Mouse (Mus musculus): ENCODE measurements at regions not wholly inside any gene's neighbourhood (a gene's known extent, or its start where the extent isn't known, plus 50 kb on each side); places are given as distances from the start of the nearest gene placed in this dataset.
"Not testable (repeated sequence)": the region's sequence is repeated elsewhere in the genome, so short reads cannot be mapped to it uniquely, and the experiment has no call there.

DNA sequence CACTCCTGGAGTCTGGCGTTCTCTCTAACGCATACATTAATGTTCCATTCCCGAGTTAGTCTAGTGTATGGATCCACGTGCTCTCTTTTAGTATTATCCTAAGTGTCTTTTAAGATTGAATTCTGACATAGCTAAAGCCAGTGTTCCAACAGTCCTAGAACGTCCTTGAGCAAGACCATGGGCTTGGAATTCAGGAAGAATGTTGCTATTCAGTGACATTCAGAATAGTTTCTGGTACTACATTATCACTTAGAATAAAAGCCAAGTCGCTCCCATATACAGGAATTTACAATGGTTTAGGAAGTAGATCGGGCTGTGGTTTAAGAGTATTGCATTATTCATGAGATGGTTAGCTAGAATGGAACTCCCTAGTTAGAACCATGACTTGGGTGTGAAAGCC, 277.6 kb upstream of the Klf6 start:
- not testable (repeated sequence) for H3K4me1 ChIP-seq (replicated peaks); H3K27ac ChIP-seq; H3K4me2 ChIP-seq; H3K27me3 ChIP-seq; H3K9me3 ChIP-seq; H3K4me3 ChIP-seq (replicated peaks); H3K9ac ChIP-seq (replicated peaks); H3K36me3 ChIP-seq; ATAC-seq (ENCODE audit: insufficient number of reproducible peaks, insufficient read depth, low FRiP score, low TSS enrichment, low read depth)
- 90% methylated on average over 7 of the region's 7 CpGs for WGBS

DNA sequence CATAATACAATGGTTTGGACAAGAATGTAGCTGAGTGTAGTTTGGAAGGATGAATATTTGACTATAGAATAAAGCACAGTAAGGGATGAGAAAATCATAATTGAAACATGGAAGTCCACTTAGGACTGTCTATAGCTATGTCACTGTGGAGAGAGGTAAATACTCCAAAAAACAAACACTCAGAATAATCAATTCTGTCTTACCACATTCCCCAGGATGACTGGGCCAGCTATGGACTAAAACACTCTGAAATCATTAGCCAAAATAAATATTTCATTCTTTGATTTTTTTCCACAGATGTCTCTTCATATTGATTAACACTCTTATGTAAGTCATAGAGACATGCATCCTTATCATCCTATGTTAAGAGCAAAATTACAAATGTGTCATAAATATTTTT, 274.1 kb upstream of the Klf6 start:
- no peaks in the 10 kb centered on the region for H3K9me3 ChIP-seq
- ATAC-seq (ENCODE audit: insufficient number of reproducible peaks, insufficient read depth, low FRiP score, low TSS enrichment, low read depth) = no peak
- no peaks in the 10 kb centered on the region for H3K4me1 ChIP-seq (replicated peaks)
- H3K4me3 ChIP-seq (replicated peaks) = no peak overlapping the region
- H3K9ac ChIP-seq (replicated peaks) = no peak overlapping the region
- no peak overlapping the region for H3K4me2 ChIP-seq
- no peaks in the 10 kb centered on the region for H3K27me3 ChIP-seq
- H3K36me3 ChIP-seq = no peaks in the 10 kb centered on the region
- H3K27ac ChIP-seq = no peak overlapping the region

DNA sequence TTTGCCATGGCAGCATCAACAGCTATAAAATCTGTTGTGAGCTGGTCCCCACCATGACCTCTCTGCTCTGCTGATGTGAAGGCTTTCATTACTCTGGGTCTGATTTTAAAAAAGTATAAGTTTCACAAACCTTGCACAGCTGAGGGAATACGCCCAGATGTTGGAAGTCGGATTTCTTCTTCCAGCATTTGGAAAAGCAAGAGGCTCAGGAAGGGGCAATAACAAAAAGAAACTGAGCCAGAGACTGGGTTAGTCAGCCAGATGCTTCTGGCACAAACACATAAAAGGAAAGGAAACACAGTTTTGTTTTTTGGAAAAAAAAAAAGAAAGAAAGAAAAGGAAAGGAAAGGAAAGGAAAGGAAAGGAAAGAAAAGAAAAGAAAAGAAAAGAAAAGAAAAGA, 270.0 kb upstream of the Klf6 start:
- no peak for ATAC-seq (ENCODE audit: insufficient number of reproducible peaks, insufficient read depth, low FRiP score, low TSS enrichment, low read depth)
- 65% methylated on average over 2 of the region's 2 CpGs for WGBS

DNA sequence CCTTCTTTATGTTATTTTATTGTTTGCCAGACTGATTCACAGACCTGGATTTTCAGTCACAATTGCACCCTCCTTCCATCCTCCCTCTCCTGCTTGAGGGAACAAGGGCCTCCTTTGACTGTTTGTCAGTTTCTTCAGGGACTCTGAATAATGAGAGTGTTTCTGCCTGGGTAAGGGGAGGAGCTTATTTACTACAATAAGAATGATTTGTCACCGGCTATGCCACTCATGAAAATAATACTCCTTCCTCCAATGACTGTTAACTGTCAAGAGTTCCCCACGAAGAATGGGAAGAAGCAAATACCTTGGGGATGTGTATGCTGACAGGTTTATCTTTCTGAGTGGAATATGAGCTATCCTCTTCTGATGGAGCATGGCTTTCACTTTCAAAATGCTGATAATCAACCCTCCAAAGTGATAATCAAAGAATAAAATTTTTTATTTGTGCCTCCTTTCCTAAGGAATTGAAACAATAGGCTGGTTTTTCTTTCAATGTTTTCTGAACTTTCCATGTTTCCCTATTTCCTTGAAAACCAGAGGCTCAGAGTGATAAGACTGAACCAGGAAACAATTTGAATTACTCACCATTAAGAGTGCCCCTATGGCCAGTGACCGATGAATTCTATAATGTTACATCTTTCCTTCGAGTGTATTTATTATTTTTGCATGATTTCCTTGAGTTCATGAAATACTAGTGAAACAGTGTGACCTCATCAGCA, 269.3 kb upstream of the Klf6 start:
- H3K36me3 ChIP-seq = no peaks in the 10 kb centered on the region
- 75% methylated on average over 4 of the region's 4 CpGs for WGBS
- no peak overlapping the region for H3K9ac ChIP-seq (replicated peaks)
- H3K4me1 ChIP-seq (replicated peaks) = no peaks in the 10 kb centered on the region
- H3K27ac ChIP-seq = no peak overlapping the region
- no peaks in the 10 kb centered on the region for H3K9me3 ChIP-seq
- H3K27me3 ChIP-seq = no peaks in the 10 kb centered on the region
- H3K4me3 ChIP-seq (replicated peaks) = no peak overlapping the region
- no peak overlapping the region for H3K4me2 ChIP-seq
- no peak for ATAC-seq (ENCODE audit: insufficient number of reproducible peaks, insufficient read depth, low FRiP score, low TSS enrichment, low read depth)

More for the DNA sequence above, 270.0 kb upstream of the Klf6 start:
- Histone ChIP-seq H3K27ac (no peak overlapping the region), H3K27me3 (no peaks in the 10 kb centered on the region), H3K4me3 (replicated peaks) (no peak overlapping the region), H3K4me2 (no peak overlapping the region), H3K9me3 (no peaks in the 10 kb centered on the region), H3K9ac (replicated peaks) (no peak overlapping the region), H3K4me1 (replicated peaks) (no peaks in the 10 kb centered on the region), H3K36me3 (no peaks in the 10 kb centered on the region)

DNA sequence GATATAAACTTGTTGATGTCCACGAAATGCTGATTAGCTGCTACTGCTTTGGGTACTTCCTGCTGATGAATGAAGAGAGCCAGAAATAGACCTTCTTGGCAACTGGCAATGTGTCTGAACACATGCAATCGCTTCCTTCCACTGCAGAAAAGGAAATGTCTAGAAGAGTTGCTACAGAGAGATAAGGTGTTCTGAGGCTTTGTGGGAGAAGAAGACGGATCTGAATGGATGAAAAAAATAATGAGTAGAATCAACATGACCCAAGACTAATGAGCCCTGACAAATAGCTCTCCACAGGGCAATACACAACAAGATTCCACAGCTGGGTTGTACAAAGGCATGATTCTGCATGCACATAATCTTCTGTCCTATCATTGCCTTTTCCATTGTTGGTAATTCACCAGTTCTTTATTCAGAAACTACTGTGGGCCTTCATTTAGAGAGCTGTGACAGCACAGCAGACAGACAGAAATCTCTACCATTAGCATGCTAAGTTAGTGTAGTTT, 268.7 kb upstream of the Klf6 start:
- Histone ChIP-seq H3K9me3 (no peaks in the 10 kb centered on the region), H3K4me1 (replicated peaks) (no peaks in the 10 kb centered on the region), H3K36me3 (no peaks in the 10 kb centered on the region), H3K4me2 (no peak overlapping the region), H3K4me3 (replicated peaks) (no peak overlapping the region), H3K27ac (no peak overlapping the region), H3K27me3 (no peaks in the 10 kb centered on the region), H3K9ac (replicated peaks) (no peak overlapping the region)
- WGBS = 81% methylated on average over 3 of the region's 3 CpGs
- ATAC-seq (ENCODE audit: insufficient number of reproducible peaks, insufficient read depth, low FRiP score, low TSS enrichment, low read depth) = no peak

DNA sequence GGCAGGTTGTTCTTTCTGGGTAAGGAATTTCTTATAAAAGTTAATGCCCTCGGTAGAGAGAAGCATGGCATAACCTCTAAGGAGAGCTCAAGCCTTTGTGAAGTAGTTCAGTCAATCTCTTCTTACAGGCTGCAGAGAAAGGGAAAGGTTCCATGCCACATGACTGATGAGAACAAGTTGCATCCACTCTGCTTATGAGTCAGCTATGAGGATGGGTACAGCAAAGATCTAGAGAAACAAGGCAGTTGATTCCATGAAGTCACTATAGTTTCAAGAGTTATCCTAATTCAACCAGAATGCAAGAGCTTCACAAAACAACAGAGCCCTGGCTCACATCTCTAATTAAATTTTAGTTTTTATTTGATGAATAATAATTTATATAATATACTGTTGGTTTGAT, 259.6 kb upstream of the Klf6 start:
- WGBS = 81% methylated on average over 1 of the region's 1 CpGs
- H3K9me3 ChIP-seq = no peaks in the 10 kb centered on the region
- H3K27ac ChIP-seq = no peak overlapping the region
- no peak overlapping the region for H3K4me2 ChIP-seq
- H3K36me3 ChIP-seq = no peaks in the 10 kb centered on the region
- H3K27me3 ChIP-seq = no peaks in the 10 kb centered on the region
- ATAC-seq (ENCODE audit: insufficient number of reproducible peaks, insufficient read depth, low FRiP score, low TSS enrichment, low read depth) = no peak
- H3K4me1 ChIP-seq (replicated peaks) = no peaks in the 10 kb centered on the region
- H3K4me3 ChIP-seq (replicated peaks) = no peak overlapping the region
- H3K9ac ChIP-seq (replicated peaks) = no peak overlapping the region

DNA sequence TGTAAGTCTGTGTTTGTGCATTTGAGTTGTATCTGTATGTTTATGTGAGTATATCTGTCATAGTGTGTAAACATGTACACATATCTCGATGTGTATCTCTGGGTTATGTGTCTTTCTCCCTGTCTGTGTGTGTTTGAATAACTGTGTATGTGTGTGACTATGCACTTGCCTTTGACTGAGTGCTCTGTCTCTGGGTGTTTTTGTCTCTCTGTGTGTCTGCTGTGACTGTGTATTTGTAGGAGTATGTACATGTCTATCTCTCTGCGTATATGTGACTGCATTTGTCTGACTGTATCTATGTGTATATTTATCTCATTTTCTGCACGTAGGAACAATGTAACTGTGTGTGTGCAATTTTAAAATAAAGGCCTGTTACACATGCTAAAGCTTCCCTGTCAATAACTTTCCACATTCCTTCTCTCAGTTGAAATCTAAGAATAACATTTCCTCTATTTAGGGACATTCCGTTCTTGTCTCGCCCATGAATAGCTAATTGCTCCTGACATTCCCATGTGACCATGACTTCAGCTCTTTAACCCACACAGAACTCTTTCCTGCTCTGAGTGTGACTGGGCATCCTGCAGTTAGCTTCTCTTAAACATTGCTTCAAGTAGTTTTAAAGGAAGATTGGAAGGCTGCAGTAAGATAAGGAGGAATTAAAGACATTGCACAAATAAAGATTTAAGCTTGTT, 257.2 kb upstream of the Klf6 start:
- Histone ChIP-seq H3K4me2 (no peak overlapping the region), H3K27me3 (no peaks in the 10 kb centered on the region), H3K27ac (no peak overlapping the region), H3K4me3 (replicated peaks) (no peak overlapping the region), H3K9me3 (no peaks in the 10 kb centered on the region), H3K4me1 (replicated peaks) (no peaks in the 10 kb centered on the region), H3K9ac (replicated peaks) (no peak overlapping the region), H3K36me3 (no peaks in the 10 kb centered on the region)
- WGBS = 67% methylated on average over 5 of the region's 5 CpGs
- no peak for ATAC-seq (ENCODE audit: insufficient number of reproducible peaks, insufficient read depth, low FRiP score, low TSS enrichment, low read depth)

DNA sequence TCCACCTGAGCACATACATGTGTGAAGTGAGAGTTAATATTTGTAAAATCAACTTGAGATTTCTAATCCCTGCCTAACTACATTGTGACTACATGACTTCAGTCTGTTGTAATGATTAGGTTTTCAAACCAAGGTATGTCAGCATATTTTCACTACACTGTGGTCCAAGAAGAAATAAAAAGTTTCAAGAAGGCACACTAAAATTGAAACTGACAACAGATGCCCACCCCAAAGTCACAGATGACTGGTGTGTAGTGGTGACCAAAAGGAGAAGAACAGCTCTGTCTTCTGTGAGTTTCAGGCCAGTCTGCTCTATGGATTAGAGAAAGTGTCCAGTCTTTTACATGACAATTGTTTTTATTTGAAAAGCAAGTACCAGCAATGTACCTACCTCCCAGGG, 255.9 kb upstream of the Klf6 start:
- ATAC-seq (ENCODE audit: insufficient number of reproducible peaks, insufficient read depth, low FRiP score, low TSS enrichment, low read depth) = no peak
- Histone ChIP-seq H3K27me3 (no peaks in the 10 kb centered on the region), H3K4me1 (replicated peaks) (no peaks in the 10 kb centered on the region), H3K36me3 (no peaks in the 10 kb centered on the region), H3K27ac (no peak overlapping the region), H3K9me3 (no peaks in the 10 kb centered on the region), H3K4me3 (replicated peaks) (no peak overlapping the region), H3K4me2 (no peak overlapping the region), H3K9ac (replicated peaks) (no peak overlapping the region)

DNA sequence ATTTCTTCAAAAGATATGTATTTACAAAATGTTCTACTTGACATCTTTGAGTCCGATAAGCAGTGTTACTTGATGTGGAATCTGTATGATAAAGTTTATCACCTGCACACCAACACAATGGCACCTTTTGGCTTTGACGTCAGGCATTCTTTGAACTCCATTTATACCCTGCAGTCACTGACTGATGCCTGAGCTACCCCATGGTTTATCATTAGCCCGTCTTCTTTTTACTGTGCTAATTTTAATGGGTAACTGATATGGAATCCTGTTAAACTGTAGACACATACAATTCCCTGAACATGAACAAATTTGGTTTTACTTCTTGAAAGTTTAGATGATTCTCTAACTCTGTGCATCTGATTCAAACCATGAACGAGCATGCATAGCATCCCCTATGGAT, 253.8 kb upstream of the Klf6 start:
- 84% methylated on average over 4 of the region's 4 CpGs for WGBS
- no peak for ATAC-seq (ENCODE audit: insufficient number of reproducible peaks, insufficient read depth, low FRiP score, low TSS enrichment, low read depth)
- no peaks in the 10 kb centered on the region for H3K9me3 ChIP-seq

DNA sequence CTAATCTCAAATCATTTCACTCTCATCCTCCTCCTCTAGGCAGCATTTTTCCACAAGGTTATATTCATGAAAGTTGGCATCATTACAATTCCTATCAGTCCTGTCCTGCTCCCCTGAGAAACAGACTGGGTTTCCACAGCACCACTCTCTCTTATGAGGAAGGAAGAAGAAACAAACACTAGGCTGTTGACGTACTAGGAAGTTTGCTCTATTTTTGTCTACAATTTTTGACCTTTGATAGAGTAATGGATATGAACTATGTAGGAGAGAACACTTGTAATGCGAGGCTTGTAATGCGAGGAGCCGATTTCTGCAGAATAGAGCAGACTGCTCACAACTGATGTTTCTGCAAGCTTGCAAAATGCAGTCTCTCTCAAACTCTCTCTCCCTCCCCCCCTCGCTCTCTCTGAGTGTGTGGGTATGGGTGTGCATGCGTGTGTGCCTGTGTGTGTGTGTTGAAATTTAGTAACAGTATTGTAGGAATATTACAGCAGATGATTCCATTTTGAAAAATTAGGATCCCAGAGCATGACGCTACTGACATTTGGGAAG, 247.0 kb upstream of the Klf6 start:
- Histone ChIP-seq H3K27me3 (no peaks in the 10 kb centered on the region), H3K4me1 (replicated peaks) (no peaks in the 10 kb centered on the region), H3K9ac (replicated peaks) (no peak overlapping the region), H3K9me3 (no peaks in the 10 kb centered on the region), H3K4me3 (replicated peaks) (no peak overlapping the region), H3K27ac (no peak overlapping the region), H3K4me2 (no peak overlapping the region), H3K36me3 (no peaks in the 10 kb centered on the region)
- 80% methylated on average over 7 of the region's 7 CpGs for WGBS
- ATAC-seq (ENCODE audit: insufficient number of reproducible peaks, insufficient read depth, low FRiP score, low TSS enrichment, low read depth) = no peak

More for the DNA sequence above, 253.8 kb upstream of the Klf6 start:
- H3K4me3 ChIP-seq (replicated peaks) = no peak overlapping the region
- no peak overlapping the region for H3K27ac ChIP-seq
- H3K9ac ChIP-seq (replicated peaks) = no peak overlapping the region
- H3K27me3 ChIP-seq = no peaks in the 10 kb centered on the region
- H3K4me1 ChIP-seq (replicated peaks) = no peaks in the 10 kb centered on the region
- no peak overlapping the region for H3K4me2 ChIP-seq
- H3K36me3 ChIP-seq = no peaks in the 10 kb centered on the region

DNA sequence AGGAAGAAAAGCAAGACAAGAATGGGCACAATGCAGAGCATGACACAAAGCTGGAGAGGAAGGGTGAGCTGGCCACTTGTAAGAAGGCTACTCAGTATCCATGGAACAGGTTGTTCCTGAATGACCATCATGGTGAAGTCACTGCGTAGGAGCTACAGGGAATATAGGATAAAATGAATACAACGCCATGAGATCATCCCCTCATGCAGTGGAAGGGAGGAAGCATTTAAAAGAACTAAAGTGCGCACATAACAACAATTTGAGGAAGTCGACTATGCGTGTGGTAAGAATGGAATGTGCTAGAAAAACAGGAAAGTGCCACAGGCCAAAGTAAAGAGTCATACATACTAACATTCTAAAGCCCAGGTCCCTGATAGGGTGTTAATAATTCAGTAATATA, 246.4 kb upstream of the Klf6 start:
- WGBS = 87% methylated on average over 5 of the region's 5 CpGs
- no peaks in the 10 kb centered on the region for H3K4me1 ChIP-seq (replicated peaks)
- H3K9me3 ChIP-seq = no peaks in the 10 kb centered on the region
- H3K4me2 ChIP-seq = no peak overlapping the region
- H3K27ac ChIP-seq = no peak overlapping the region
- ATAC-seq (ENCODE audit: insufficient number of reproducible peaks, insufficient read depth, low FRiP score, low TSS enrichment, low read depth) = no peak
- no peaks in the 10 kb centered on the region for H3K36me3 ChIP-seq
- no peak overlapping the region for H3K9ac ChIP-seq (replicated peaks)
- no peak overlapping the region for H3K4me3 ChIP-seq (replicated peaks)
- no peaks in the 10 kb centered on the region for H3K27me3 ChIP-seq
